Comparison of ENCODE assay signal across 9 mouse cellular contexts in the genomic region with DNA sequence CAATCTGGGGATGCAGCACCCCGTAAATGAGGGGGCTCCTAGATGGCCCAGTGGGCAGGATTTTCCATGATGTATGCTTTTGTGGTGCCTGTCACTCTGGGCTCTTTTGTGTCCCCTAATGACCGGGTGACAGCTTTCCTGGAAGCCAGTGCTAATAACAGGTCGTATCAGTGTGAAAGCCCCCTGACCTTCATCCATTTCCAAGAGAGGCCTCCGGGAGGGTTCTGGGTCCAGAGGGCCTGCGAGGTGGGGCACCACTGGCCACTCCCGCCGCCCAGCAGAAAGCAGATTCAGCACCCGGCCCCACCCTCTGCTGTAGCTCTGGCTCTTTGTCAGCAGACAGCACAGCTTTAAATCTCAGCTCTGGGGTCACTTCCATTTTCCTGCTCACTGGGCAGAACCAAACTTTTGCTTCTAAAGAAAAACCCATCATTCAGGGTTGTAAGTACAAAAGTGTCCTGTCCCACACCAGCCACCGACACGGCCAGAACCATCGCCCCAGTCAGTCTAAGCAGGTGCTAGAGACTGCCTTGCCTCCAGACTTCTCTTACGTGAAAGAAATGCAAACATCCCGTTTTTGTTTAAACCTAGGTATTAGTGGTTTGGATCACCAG. TPM values are rescaled to one million over a fixed set of nuclear protein-coding genes. Genes with fewer than 3 reads are reported as not detected.
DNase-seq lines count a peak whose midpoint lies in the region; ATAC-seq and TF ChIP-seq lines count a peak whose summit lies in the region.
"Had no signal": no experiment of that assay in that cellular context is flagged by ENCODE, and none has a peak within 500 bp of the region (broad histone marks: within the 10 kb centered on the region; RNA-seq: fewer than 3 reads in every experiment).

No protein-coding gene starts in this region.

- H3K27ac ChIP-seq in forebrain, embryonic 11.5 days (ENCODE audit: low read depth, low read length) = peak overlapping the region; percentile 73
- H3K27ac ChIP-seq in forebrain, postnatal 0 days (ENCODE audit: low read depth, low read length) = no peak overlapping the region
- peak overlapping the region; percentile 69 for H3K27ac ChIP-seq in intestine, embryonic 16.5 days (ENCODE audit: low read length)
- H3K27ac ChIP-seq in midbrain, embryonic 12.5 days (replicated peaks) = peak overlapping the region; percentile 93
- H3K27ac ChIP-seq: liver, embryonic 13.5 days had no signal

- DNase-seq in forebrain, embryonic 11.5 days (ENCODE audit: low spot score) = no peak
- no peak for DNase-seq in forebrain, postnatal 0 days
- DNase-seq in embryo, embryonic 10 days (ENCODE audit: low spot score) = peak; percentile 68
- DNase-seq in cerebellum, postnatal 14 days = no peak
- no peak for DNase-seq in left cerebral cortex, postnatal 36 days (ENCODE audit: low spot score in 2 of 2)
- DNase-seq: liver, embryonic 13.5 days had no signal

- no peaks in the 10 kb centered on the region for H3K9me3 ChIP-seq in forebrain, embryonic 11.5 days (ENCODE audit: control insufficient read depth, low read length)
- H3K9me3 ChIP-seq in forebrain, postnatal 0 days (ENCODE audit: low read length) = no peaks in the 10 kb centered on the region
- no peaks in the 10 kb centered on the region for H3K9me3 ChIP-seq in intestine, embryonic 16.5 days (ENCODE audit: control insufficient read depth, low read length)
- H3K9me3 ChIP-seq in midbrain, embryonic 12.5 days = no peaks in the 10 kb centered on the region
- H3K9me3 ChIP-seq: liver, embryonic 13.5 days had no signal

- H3K4me2 ChIP-seq in forebrain, embryonic 11.5 days (ENCODE audit: low read depth, low read length, severe bottlenecking) = no peak overlapping the region
- H3K4me2 ChIP-seq in forebrain, postnatal 0 days (ENCODE audit: low read depth) = no peak overlapping the region
- no peak overlapping the region for H3K4me2 ChIP-seq in intestine, embryonic 16.5 days (ENCODE audit: low read depth, low read length)
- peak overlapping the region; percentile 21 for H3K4me2 ChIP-seq in midbrain, embryonic 12.5 days (replicated peaks)
- H3K4me2 ChIP-seq: liver, embryonic 13.5 days had no signal

- H3K9ac ChIP-seq in forebrain, embryonic 11.5 days (ENCODE audit: low read length) = peak overlapping the region; percentile 32
- no peak overlapping the region for H3K9ac ChIP-seq in forebrain, postnatal 0 days
- 0 out of 2 replicates have a peak overlapping the region, but pooled peaks have one; percentile 6 for H3K9ac ChIP-seq in intestine, embryonic 16.5 days (ENCODE audit: low read depth, low read length)
- peak overlapping the region; percentile 25; the same call in 1 of the 2 replicates for H3K9ac ChIP-seq in midbrain, embryonic 12.5 days (replicated peaks)
- H3K9ac ChIP-seq: liver, embryonic 13.5 days had no signal

- intact Hi-C loops in left cerebral cortex, postnatal 36 days (cut with DNase I) = no loop called here

- H3K4me1 ChIP-seq in forebrain, embryonic 11.5 days (replicated peaks; ENCODE audit: control insufficient read depth, insufficient read depth, low read length) = peaks cover 45% of the 10 kb centered on the region
- peaks cover 8% of the 10 kb centered on the region; the same call in 1 of the 2 replicates for H3K4me1 ChIP-seq in forebrain, postnatal 0 days (ENCODE audit: insufficient read depth)
- peaks cover 55% of the 10 kb centered on the region for H3K4me1 ChIP-seq in intestine, embryonic 16.5 days (ENCODE audit: control insufficient read depth, insufficient read depth, low read length)
- peaks cover 73% of the 10 kb centered on the region for H3K4me1 ChIP-seq in midbrain, embryonic 12.5 days

- no peak overlapping the region for H3K4me3 ChIP-seq in forebrain, embryonic 11.5 days (ENCODE audit: low read depth, low read length)
- no peak overlapping the region for H3K4me3 ChIP-seq in forebrain, postnatal 0 days (ENCODE audit: low read depth, low read length)
- H3K4me3 ChIP-seq in intestine, embryonic 16.5 days (ENCODE audit: low read length) = no peak overlapping the region
- no peak overlapping the region for H3K4me3 ChIP-seq in midbrain, embryonic 12.5 days
- H3K4me3 ChIP-seq: liver, embryonic 13.5 days had no signal

- H3K27me3 ChIP-seq in forebrain, embryonic 11.5 days (ENCODE audit: control insufficient read depth, insufficient read depth, low read length) = no peaks in the 10 kb centered on the region
- H3K27me3 ChIP-seq in forebrain, postnatal 0 days (ENCODE audit: insufficient read depth, low read length) = no peaks in the 10 kb centered on the region
- no peaks in the 10 kb centered on the region for H3K27me3 ChIP-seq in intestine, embryonic 16.5 days (replicated peaks; ENCODE audit: control insufficient read depth, insufficient read depth, low read length)
- no peaks in the 10 kb centered on the region for H3K27me3 ChIP-seq in midbrain, embryonic 12.5 days
- H3K27me3 ChIP-seq: liver, embryonic 13.5 days had no signal

- H3K36me3 ChIP-seq in forebrain, embryonic 11.5 days (ENCODE audit: control insufficient read depth, insufficient read depth, low read length) = no peaks in the 10 kb centered on the region
- H3K36me3 ChIP-seq in forebrain, postnatal 0 days (ENCODE audit: insufficient read depth) = no peaks in the 10 kb centered on the region
- H3K36me3 ChIP-seq in intestine, embryonic 16.5 days (ENCODE audit: control insufficient read depth, insufficient read depth, low read length) = no peaks in the 10 kb centered on the region
- 0 out of 2 replicates have a peak, but pooled peaks cover 7% of the 10 kb centered on the region for H3K36me3 ChIP-seq in midbrain, embryonic 12.5 days
- H3K36me3 ChIP-seq: liver, embryonic 13.5 days had no signal

- peak; percentile 21; the same call in 1 of the 2 replicates for ATAC-seq in forebrain, embryonic 11.5 days (replicated peaks; ENCODE audit: low FRiP score)
- ATAC-seq in forebrain, postnatal 0 days = no peak
- peak; percentile 68 for ATAC-seq in intestine, embryonic 16.5 days
- no peak for ATAC-seq in midbrain, embryonic 12.5 days (ENCODE audit: low FRiP score, low read depth)
- no peak for ATAC-seq in megakaryocyte, adult 5-6 weeks (ENCODE audit: poor library complexity, severe bottlenecking)

- WGBS in forebrain, embryonic 11.5 days = 16% methylated on average over 13 of the region's 13 CpGs
- WGBS in forebrain, postnatal 0 days = 21% methylated on average over 13 of the region's 13 CpGs
- 23% methylated on average over 13 of the region's 13 CpGs for WGBS in intestine, embryonic 16.5 days
- 11% methylated on average over 13 of the region's 13 CpGs for WGBS in midbrain, embryonic 12.5 days

- no peak for TF ChIP-seq CTCF in forebrain, postnatal 0 days (IDR thresholded peaks at IDR 0.05; ENCODE audit: low read depth)

RNA-seq across cellular contexts. Expression of gene Spsb4, which starts 39.1 kb away (rescaled TPM):
- 81.8 and 84.6 TPM in 2 replicates for polyA plus RNA-seq in forebrain, embryonic 11.5 days (2014; fragmentation: Nextera tagmentation; extraction: Ambion mirVana)
- 22.7 and 28.3 TPM in 2 replicates for total RNA-seq in forebrain, postnatal 0 days (2014; rRNA removed)
- 14.8 and 16.0 TPM in 2 replicates for polyA plus RNA-seq in forebrain, postnatal 0 days (2015; fragmentation: Nextera tagmentation; extraction: Ambion mirVana)
- polyA plus RNA-seq in intestine, embryonic 16.5 days (2015; fragmentation: Nextera tagmentation; extraction: Ambion mirVana) = 28.7 and 34.0 TPM in 2 replicates
- polyA plus RNA-seq in midbrain, embryonic 12.5 days (2016; fragmentation: Nextera tagmentation; extraction: Ambion mirVana) = 122 and 126 TPM in 2 replicates
- 3.1 and 4.4 TPM in 2 replicates for total RNA-seq in megakaryocyte, adult 5-6 weeks (2015)
- total RNA-seq in megakaryocyte, adult 5-6 weeks (2017) = 4.1 and 4.2 TPM in 2 replicates
- 1 to 10 TPM; 4.8 to 5.5 TPM for total RNA-seq in left cerebral cortex, postnatal 36 days (2021)

Comparison
In these comparisons a context has a peak if more than half of its experiments do, and no peak if none do; other contexts are left out.
1. ATAC-seq: peak in forebrain, embryonic 11.5 days (single experiment) and intestine, embryonic 16.5 days (single experiment); none in forebrain, postnatal 0 days (single experiment), midbrain, embryonic 12.5 days (single experiment) and megakaryocyte, adult 5-6 weeks (single experiment).